Mouse (Mus musculus) gastrocnemius, postnatal 14 days (tissue): ENCODE measurements at regions not wholly inside any gene's neighbourhood (a gene's known extent, or its start where the extent isn't known, plus 50 kb on each side); places are given as distances from the start of the nearest gene placed in this dataset.

Experiments used
- DNase-seq: peaks from one replicate; pipeline ENCODE4 v3.0.0; 2021; ENCODE audit warnings: mixed read lengths
- intact Hi-C: fragments of 180-260 bp; cut with DNase I; formaldehyde crosslinking; loops from one replicate; pipeline ENCODE4 v1.15.1; 2025; ENCODE audit warnings: low total_unique reads

GRCm38 (mm10) chr11:18821384-18821783 lies 197.4 kb downstream of the Meis1 start:
- intact Hi-C loops: no loop called here
- DNase-seq: peak; percentile 5

GRCm38 (mm10) chr11:18814110-18814509 lies 204.7 kb downstream of the Meis1 start:
- DNase-seq: no peak
- intact Hi-C loops: no loop called here

GRCm38 (mm10) chr11:18767479-18767878 lies 251.3 kb downstream of the Meis1 start:
- DNase-seq: no peak
- intact Hi-C loops: no loop called here

DNA sequence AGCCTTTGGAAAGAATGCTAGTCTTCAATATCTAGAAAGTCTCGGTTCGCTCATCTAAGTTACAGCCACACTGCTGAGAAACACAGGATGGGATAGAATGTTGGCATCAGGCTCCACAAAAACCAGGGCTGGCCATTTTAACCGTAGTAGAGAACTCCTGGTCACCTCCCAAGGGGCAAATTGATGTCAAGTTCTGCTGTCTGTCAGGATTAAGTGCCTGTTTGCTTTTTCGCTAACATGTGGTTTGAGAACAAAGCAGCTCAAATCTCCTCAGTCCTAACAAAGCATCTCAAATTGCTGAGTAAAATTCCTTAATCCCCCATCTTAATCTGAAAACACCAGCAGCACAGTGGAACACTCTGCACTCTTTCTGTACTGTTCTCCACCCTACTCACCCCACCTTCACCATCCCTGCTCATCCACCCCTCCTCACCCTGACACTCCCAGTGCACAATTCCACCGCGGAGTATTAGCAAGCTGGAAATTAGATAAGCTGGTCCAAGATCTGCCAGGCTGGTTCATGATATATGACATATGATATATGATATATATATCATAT lies 252.2 kb downstream of the Meis1 start:
- intact Hi-C loops: no loop called here
- no peak for DNase-seq

DNA sequence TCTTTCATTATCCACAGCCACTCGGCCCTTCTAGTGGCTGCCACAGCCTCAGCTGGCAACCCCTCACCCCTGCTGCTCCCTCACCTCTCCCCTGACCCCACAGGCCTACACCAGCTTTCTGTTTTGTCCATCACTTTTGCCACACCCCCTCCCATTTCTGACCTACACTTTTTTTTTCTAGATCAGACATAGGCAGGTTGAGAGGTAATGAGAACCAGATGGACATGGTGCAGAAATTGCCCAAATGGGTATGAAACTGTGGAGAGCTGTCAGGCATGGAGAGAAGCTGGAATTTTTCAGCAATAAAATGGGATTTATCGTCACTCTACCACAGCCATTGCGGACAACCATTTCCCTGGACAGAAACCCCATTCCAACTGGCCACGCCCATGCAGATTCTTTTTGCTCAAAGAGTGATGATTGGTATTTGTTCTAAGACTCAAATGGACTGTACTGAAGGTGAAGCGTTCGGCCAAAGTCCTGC lies 260.2 kb downstream of the Meis1 start:
- intact Hi-C loops: no loop called here

DNA sequence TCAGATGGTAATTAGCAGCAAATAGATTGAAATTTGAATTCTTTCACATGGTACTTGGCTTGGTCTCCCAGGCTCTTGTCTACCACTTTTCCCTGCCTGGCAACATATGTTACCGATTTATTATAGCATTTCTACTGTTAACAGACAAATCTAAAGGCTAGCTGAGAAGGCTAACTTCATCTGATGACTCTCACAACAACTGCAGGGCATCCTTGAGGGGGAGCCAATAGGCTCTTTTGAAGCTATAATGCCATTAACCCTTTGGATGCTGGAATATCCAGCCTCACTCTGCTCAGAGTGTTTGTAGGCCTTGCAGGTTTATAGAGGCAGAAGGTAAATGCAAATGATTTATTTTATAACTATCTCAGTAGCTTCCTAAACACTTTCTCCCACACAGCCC lies 262.2 kb downstream of the Meis1 start:
- intact Hi-C loops: no loop called here
- no peak for DNase-seq

More for the DNA sequence above, 260.2 kb downstream of the Meis1 start:
- no peak for DNase-seq

DNA sequence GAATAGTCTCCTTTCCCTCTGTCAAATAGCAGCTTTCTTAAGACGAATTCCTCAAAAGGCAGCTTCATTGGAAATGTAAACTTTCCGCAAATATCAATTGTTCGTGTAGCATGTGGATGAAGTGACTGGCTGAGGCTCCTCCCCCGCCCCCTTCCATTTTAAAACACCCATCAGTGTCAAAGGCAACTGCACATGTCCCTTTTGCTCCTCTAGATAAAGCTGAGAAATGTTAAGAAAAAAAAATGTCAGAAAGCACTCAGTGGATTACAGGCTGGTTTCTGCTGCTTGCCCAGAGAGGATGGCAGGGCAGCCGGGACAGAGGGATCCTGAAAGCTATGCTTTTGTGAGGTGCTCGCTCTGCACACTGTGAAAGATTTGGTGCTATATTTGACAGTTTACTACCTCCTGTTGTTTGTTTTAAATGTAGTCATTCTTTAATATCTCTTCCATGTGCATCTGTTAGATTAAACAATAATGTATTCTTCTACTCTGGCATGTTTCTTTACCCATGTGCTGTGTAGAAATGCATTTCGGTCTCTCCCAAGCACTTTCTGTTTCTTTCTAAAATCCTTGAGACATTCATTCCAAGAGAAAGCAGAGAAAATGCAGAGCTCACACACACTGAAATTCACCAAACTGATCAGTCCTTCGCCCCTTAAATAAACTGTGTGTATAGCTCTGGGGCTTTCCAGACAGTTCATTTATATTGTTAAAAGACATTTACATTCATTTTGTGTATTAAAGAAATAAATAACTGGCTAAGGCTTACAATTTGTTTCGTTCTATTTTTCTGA lies 263.9 kb downstream of the Meis1 start:
- intact Hi-C loops: no loop called here

DNA sequence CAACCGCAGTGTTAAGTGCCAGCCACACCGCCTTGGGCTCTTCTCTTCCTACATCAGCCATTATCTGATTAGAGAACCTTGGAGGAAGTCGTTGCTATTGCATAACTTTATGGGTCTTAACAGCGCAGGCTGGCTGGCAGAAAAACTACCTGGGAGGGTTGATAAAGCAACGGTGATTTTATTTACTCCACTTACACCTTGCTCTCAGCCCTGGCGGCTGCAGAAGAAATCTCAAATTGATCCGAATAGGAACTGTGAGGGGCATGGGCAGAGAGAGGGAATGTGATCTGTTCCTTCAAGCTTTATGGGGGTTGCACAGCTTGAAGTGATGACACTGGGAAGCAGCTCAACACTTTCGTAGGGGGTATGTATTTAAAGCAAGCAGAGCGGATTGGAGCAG lies 264.9 kb downstream of the Meis1 start:
- DNase-seq: no peak
- intact Hi-C loops: no loop called here

More for the DNA sequence above, 263.9 kb downstream of the Meis1 start:
- no peak for DNase-seq

GRCm38 (mm10) chr11:18753246-18753645 lies 265.5 kb downstream of the Meis1 start:
- intact Hi-C loops: no loop called here
- no peak for DNase-seq

DNA sequence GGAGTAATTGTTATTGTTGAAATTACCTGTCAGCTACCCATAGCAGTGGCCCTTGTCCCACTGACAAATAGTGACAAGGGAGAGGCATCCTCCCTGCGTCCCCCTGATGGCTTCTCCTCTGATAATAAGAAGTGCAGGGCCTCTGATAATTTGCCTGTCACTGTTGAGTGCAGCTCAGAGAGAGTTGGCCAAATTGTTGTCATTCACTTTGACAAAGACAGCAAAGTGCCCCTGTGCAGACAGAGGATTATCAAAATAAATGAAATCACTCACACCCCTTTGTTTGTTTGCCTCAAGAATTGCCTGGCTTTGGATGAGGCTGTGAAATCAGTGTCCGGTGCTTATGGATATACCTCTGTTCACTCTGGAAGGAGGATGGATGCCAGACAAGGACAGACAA lies 266.3 kb downstream of the Meis1 start:
- DNase-seq: no peak
- intact Hi-C loops: no loop called here

GRCm38 (mm10) chr11:18750911-18751841 lies 267.6 kb downstream of the Meis1 start:
- intact Hi-C loops: no loop called here
- no peak for DNase-seq

GRCm38 (mm10) chr11:18750080-18750375 lies 268.8 kb downstream of the Meis1 start:
- intact Hi-C loops: no loop called here
- DNase-seq: no peak

DNA sequence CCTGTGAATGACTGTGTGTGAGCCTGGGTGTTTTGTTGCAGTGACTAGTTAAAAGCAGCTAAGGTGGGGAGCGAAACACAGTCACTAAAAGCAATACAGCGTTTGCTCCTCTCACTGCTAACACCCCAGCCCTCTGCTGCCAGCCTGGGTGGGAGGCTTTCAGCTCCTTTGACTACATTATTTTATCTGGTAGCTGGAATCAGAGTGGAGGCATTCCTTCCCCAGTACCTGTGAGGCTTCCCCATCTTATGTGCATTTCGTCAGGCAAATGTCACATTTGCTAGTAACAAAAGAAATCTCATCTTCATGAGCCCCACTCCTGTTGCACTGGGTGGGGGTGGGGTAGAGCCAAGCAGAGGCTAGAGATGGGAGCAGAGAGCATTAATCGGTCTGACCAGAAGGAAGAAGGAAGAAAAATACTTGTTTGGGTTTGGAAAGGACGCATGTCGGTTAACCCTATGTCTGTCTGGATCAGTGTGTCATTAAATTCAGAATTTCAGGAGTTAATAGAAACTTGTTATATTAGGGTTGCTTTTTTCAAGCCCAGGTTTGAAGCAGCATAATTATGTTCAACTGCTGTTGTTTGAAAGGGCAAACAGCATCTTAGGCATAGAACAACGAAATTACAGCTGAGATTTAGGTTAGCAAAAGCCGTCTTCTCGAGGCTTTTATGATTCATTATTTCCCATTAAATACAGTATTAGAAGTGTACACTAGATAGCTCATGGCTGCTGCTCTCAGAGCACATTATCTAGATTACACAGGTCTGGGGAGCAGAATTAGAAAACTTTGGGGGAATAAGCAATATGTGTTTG lies 269.3 kb downstream of the Meis1 start:
- no peak for DNase-seq
- intact Hi-C loops: no loop called here

- intact Hi-C loops: no loop called here
- DNase-seq: no peak
Measured at GRCm38 (mm10) chr11:18747871-18748461, 270.8 kb downstream of the Meis1 start.

- intact Hi-C loops: no loop called here
- no peak for DNase-seq
Measured at GRCm38 (mm10) chr11:18747361-18747760, 271.4 kb downstream of the Meis1 start.

- DNase-seq: no peak
- intact Hi-C loops: no loop called here
Measured at GRCm38 (mm10) chr11:18746486-18746885, 272.3 kb downstream of the Meis1 start.

DNA sequence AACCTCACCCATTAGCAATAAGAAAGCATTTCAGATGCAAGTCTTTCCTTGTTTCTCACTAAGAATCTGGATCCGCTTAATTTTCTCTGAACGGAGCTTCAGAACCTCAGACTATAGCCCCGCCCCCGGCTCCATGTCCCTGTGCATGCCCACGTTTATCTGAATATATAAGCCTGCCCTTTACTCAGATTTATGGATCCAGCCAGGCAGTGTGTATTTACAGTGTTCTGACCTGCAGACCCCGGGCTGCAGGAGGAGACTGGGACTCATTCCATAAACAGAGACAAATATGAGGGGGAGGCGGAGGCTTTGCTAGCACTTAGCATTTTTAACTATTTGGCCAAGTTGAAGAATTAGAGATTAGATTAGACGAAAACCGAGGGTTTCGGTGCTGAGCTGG lies 272.9 kb downstream of the Meis1 start:
- intact Hi-C loops: no loop called here
- no peak for DNase-seq

- no peak for DNase-seq
- intact Hi-C loops: no loop called here
Measured at GRCm38 (mm10) chr11:18734904-18735664, 283.7 kb downstream of the Meis1 start.

DNA sequence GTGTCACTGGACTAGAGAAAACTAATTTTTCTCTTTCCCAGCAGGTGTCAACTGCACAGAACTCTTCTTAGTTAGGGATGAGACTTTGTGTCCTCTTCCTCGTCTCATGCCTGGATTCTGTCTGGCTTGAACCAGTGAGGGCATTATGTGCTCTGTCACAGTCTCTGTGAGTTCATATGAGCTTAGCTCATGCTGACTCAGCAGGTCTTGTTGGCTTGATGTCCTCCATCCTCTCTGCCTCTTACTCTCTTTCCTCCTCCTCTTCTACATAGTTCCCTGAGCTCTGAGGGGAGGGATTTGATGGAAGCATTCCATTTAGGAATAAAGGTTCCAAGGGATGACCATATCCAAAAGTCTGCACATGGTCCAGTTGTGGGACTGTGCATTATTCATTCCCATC lies 284.7 kb downstream of the Meis1 start:
- intact Hi-C loops: no loop called here
- no peak for DNase-seq
